Mouse (Mus musculus) E14TG2a.4 (cell line): ENCODE results near the gene Sfswap.

Experiments
- H3K27me3 ChIP-seq: 2 replicates; pipeline ENCODE4 v1.6.1; 2014; ENCODE audit warnings: low read length, control low read depth; ENCODE audit not compliant: insufficient read depth
- H3K36me3 ChIP-seq: 2 replicates; pipeline ENCODE4 v1.6.1; 2014; ENCODE audit warnings: low read length, control low read depth; ENCODE audit not compliant: insufficient read depth
- H3K4me1 ChIP-seq: replicated peaks from 2 replicates; pipeline ENCODE4 v1.6.1; 2014; ENCODE audit warnings: low read depth, low read length, control low read depth
- H3K4me3 ChIP-seq: replicated peaks from 2 replicates; pipeline ENCODE4 v1.5.1; 2014; ENCODE audit warnings: mild to moderate bottlenecking, low read length
- H3K9me3 ChIP-seq: 2 replicates; pipeline ENCODE4 v1.6.1; 2014; ENCODE audit warnings: low read length, control low read depth
- CTCF ChIP-seq: conservative IDR thresholded peaks from 2 replicates; pipeline ENCODE4 v1.5.1; 2014; ENCODE audit warnings: low read length
- NANOG ChIP-seq: IDR thresholded peaks from 2 replicates; pipeline ENCODE4 v1.6.1; 2014; ENCODE audit warnings: borderline replicate concordance, low read length, mixed read lengths
- POU5F1 ChIP-seq: IDR thresholded peaks from 2 replicates; pipeline ENCODE4 v1.6.1; 2014; ENCODE audit warnings: low read length, borderline replicate concordance

Sfswap gene

GRCm38 (mm10) chr5:129465788-129466187 lies 35.2 kb upstream of the Sfswap start:
- Histone ChIP-seq H3K4me3 (no peak overlapping the region), H3K9me3 (no peaks in the 10 kb centered on the region), H3K36me3 (no peaks in the 10 kb centered on the region), H3K27me3 (peaks cover 19% of the 10 kb centered on the region; the same call in 1 of the 2 replicates), H3K4me1 (peaks cover 5% of the 10 kb centered on the region; the same call in 1 of the 2 replicates)
- TF ChIP-seq CTCF (no peak), NANOG (no peak), POU5F1 (no peak)

- TF ChIP-seq CTCF (no peak), NANOG (no peak), POU5F1 (no peak)
- Histone ChIP-seq H3K36me3 (no peaks in the 10 kb centered on the region), H3K9me3 (peaks cover 10% of the 10 kb centered on the region), H3K4me1 (peaks cover 14% of the 10 kb centered on the region), H3K27me3 (peaks cover 35% of the 10 kb centered on the region), H3K4me3 (no peak overlapping the region)
These were observed 25.4 kb upstream of the Sfswap start for GRCm38 (mm10) chr5:129475532-129476045.

- no peak for TF ChIP-seq CTCF
- TF ChIP-seq POU5F1: no peak
- no peak for TF ChIP-seq NANOG
- no peak overlapping the region for H3K4me3 ChIP-seq
- H3K27me3 ChIP-seq: peaks cover 14% of the 10 kb centered on the region; the same call in 1 of the 2 replicates
- H3K36me3 ChIP-seq: no peaks in the 10 kb centered on the region
- H3K9me3 ChIP-seq: no peaks in the 10 kb centered on the region
- H3K4me1 ChIP-seq: peaks cover 15% of the 10 kb centered on the region
These were observed 11.1 kb upstream of the Sfswap start for GRCm38 (mm10) chr5:129489879-129490278.

- Histone ChIP-seq H3K27me3 (peaks cover 6% of the 10 kb centered on the region; the same call in 1 of the 2 replicates), H3K9me3 (no peaks in the 10 kb centered on the region), H3K36me3 (peaks cover 44% of the 10 kb centered on the region), H3K4me3 (peak overlapping the region; percentile 98), H3K4me1 (peaks cover 28% of the 10 kb centered on the region)
- TF ChIP-seq NANOG: no peak
- TF ChIP-seq CTCF: no peak
- TF ChIP-seq POU5F1: no peak
These were observed 650 bp downstream of the Sfswap start for GRCm38 (mm10) chr5:129501671-129502070.

GRCm38 (mm10) chr5:129506886-129507285 lies 5.9 kb downstream of the Sfswap start:
- Histone ChIP-seq H3K4me1 (peaks cover 26% of the 10 kb centered on the region), H3K36me3 (peaks cover 91% of the 10 kb centered on the region), H3K9me3 (no peaks in the 10 kb centered on the region), H3K27me3 (no peaks in the 10 kb centered on the region), H3K4me3 (no peak overlapping the region)
- no peak for TF ChIP-seq CTCF
- no peak for TF ChIP-seq POU5F1
- TF ChIP-seq NANOG: no peak

- H3K36me3 ChIP-seq: peaks cover 100% of the 10 kb centered on the region
- H3K9me3 ChIP-seq: no peaks in the 10 kb centered on the region
- H3K4me1 ChIP-seq: peaks cover 10% of the 10 kb centered on the region
- TF ChIP-seq CTCF: no peak
- TF ChIP-seq POU5F1: no peak
- TF ChIP-seq NANOG: no peak
- H3K27me3 ChIP-seq: no peaks in the 10 kb centered on the region
- H3K4me3 ChIP-seq: no peak overlapping the region
These were observed 17.2 kb downstream of the Sfswap start for GRCm38 (mm10) chr5:129518180-129518579.

- no peak overlapping the region for H3K4me3 ChIP-seq
- no peaks in the 10 kb centered on the region for H3K27me3 ChIP-seq
- no peaks in the 10 kb centered on the region for H3K9me3 ChIP-seq
- TF ChIP-seq CTCF: no peak
- TF ChIP-seq POU5F1: no peak
- TF ChIP-seq NANOG: no peak
- peaks cover 12% of the 10 kb centered on the region for H3K4me1 ChIP-seq
- H3K36me3 ChIP-seq: peaks cover 100% of the 10 kb centered on the region
These were observed 17.8 kb downstream of the Sfswap start for GRCm38 (mm10) chr5:129518786-129519185.

GRCm38 (mm10) chr5:129519591-129519990 lies 18.6 kb downstream of the Sfswap start:
- H3K4me1 ChIP-seq: peaks cover 19% of the 10 kb centered on the region
- no peak for TF ChIP-seq CTCF
- TF ChIP-seq POU5F1: no peak
- TF ChIP-seq NANOG: no peak
- no peaks in the 10 kb centered on the region for H3K27me3 ChIP-seq
- H3K36me3 ChIP-seq: peaks cover 100% of the 10 kb centered on the region
- no peak overlapping the region for H3K4me3 ChIP-seq
- H3K9me3 ChIP-seq: no peaks in the 10 kb centered on the region

- no peaks in the 10 kb centered on the region for H3K27me3 ChIP-seq
- peaks cover 99% of the 10 kb centered on the region for H3K36me3 ChIP-seq
- H3K4me3 ChIP-seq: no peak overlapping the region
- TF ChIP-seq NANOG (no peak), CTCF (no peak), POU5F1 (no peak)
- no peaks in the 10 kb centered on the region for H3K9me3 ChIP-seq
- peaks cover 13% of the 10 kb centered on the region for H3K4me1 ChIP-seq
These were observed 20.5 kb downstream of the Sfswap start for GRCm38 (mm10) chr5:129521501-129521900.

- peaks cover 17% of the 10 kb centered on the region for H3K4me1 ChIP-seq
- TF ChIP-seq CTCF (no peak), NANOG (no peak), POU5F1 (no peak)
- H3K36me3 ChIP-seq: peaks cover 99% of the 10 kb centered on the region
- no peaks in the 10 kb centered on the region for H3K27me3 ChIP-seq
- H3K9me3 ChIP-seq: no peaks in the 10 kb centered on the region
- H3K4me3 ChIP-seq: no peak overlapping the region
These were observed 20.9 kb downstream of the Sfswap start for GRCm38 (mm10) chr5:129521913-129522312.
